Mouse (Mus musculus): ENCODE data around the gene Nek6. TPM values are rescaled to one million over a fixed set of nuclear protein-coding genes. Genes with fewer than 3 reads are reported as not detected.

The Nek6 gene
- polyA plus RNA-seq, 1 experiment from 2014 or later, result 117 TPM

GRCm38 (mm10) chr2:38543158-38543557 lies 31.7 kb downstream of the Nek6 start:
- DNase-seq (ENCODE audit: low spot score) (no peak), ATAC-seq (replicated peaks; ENCODE audit: insufficient number of reproducible peaks, low FRiP score, low TSS enrichment, low read depth) (no peak)
- Histone ChIP-seq H3K27me3 (ENCODE audit: control insufficient read depth, insufficient read depth, low read length) (no peaks in the 10 kb centered on the region), H3K9ac (replicated peaks; ENCODE audit: low read length) (no peak overlapping the region), H3K9me3 (replicated peaks; ENCODE audit: control insufficient read depth, low read length) (no peaks in the 10 kb centered on the region), H3K36me3 (replicated peaks; ENCODE audit: control insufficient read depth, insufficient read depth, low read depth, low read length) (no peaks in the 10 kb centered on the region), H3K27ac (replicated peaks; ENCODE audit: low read depth, low read length) (no peak overlapping the region), H3K4me1 (ENCODE audit: control insufficient read depth, insufficient read depth, low read length) (peaks cover 2% of the 10 kb centered on the region; the same call in 1 of the 2 replicates), H3K4me2 (ENCODE audit: low read depth, low read length) (no peak overlapping the region), H3K4me3 (ENCODE audit: low read depth, low read length) (no peak overlapping the region)
- 90% methylated on average over 2 of the region's 2 CpGs for whole genome bisulfite sequencing

GRCm38 (mm10) chr2:38544341-38544740 lies 32.9 kb downstream of the Nek6 start:
- Histone ChIP-seq H3K27me3 (ENCODE audit: control insufficient read depth, insufficient read depth, low read length) (no peaks in the 10 kb centered on the region), H3K4me2 (ENCODE audit: low read depth, low read length) (no peak overlapping the region), H3K27ac (replicated peaks; ENCODE audit: low read depth, low read length) (no peak overlapping the region), H3K4me1 (ENCODE audit: control insufficient read depth, insufficient read depth, low read length) (peaks cover 2% of the 10 kb centered on the region; the same call in 1 of the 2 replicates), H3K9me3 (replicated peaks; ENCODE audit: control insufficient read depth, low read length) (no peaks in the 10 kb centered on the region), H3K4me3 (ENCODE audit: low read depth, low read length) (no peak overlapping the region), H3K9ac (replicated peaks; ENCODE audit: low read length) (no peak overlapping the region), H3K36me3 (replicated peaks; ENCODE audit: control insufficient read depth, insufficient read depth, low read depth, low read length) (no peaks in the 10 kb centered on the region)
- no peak for ATAC-seq (replicated peaks; ENCODE audit: insufficient number of reproducible peaks, low FRiP score, low TSS enrichment, low read depth)
- DNase-seq (ENCODE audit: low spot score), result no peak

- Histone ChIP-seq H3K4me3 (ENCODE audit: low read depth, low read length) (no peak overlapping the region), H3K4me1 (ENCODE audit: control insufficient read depth, insufficient read depth, low read length) (no peaks in the 10 kb centered on the region), H3K4me2 (ENCODE audit: low read depth, low read length) (no peak overlapping the region), H3K9ac (replicated peaks; ENCODE audit: low read length) (no peak overlapping the region), H3K27me3 (ENCODE audit: control insufficient read depth, insufficient read depth, low read length) (no peaks in the 10 kb centered on the region), H3K9me3 (replicated peaks; ENCODE audit: control insufficient read depth, low read length) (no peaks in the 10 kb centered on the region), H3K36me3 (replicated peaks; ENCODE audit: control insufficient read depth, insufficient read depth, low read depth, low read length) (no peaks in the 10 kb centered on the region), H3K27ac (replicated peaks; ENCODE audit: low read depth, low read length) (no peak overlapping the region)
- no peak for DNase-seq (ENCODE audit: low spot score)
- WGBS, result 71% methylated on average over 6 of the region's 6 CpGs
- ATAC-seq (replicated peaks; ENCODE audit: insufficient number of reproducible peaks, low FRiP score, low TSS enrichment, low read depth), result no peak
Measured at GRCm38 (mm10) chr2:38544982-38545381, 33.5 kb downstream of the Nek6 start.

- Histone ChIP-seq H3K4me3 (ENCODE audit: low read depth, low read length) (no peak overlapping the region), H3K9me3 (replicated peaks; ENCODE audit: control insufficient read depth, low read length) (no peaks in the 10 kb centered on the region), H3K27me3 (ENCODE audit: control insufficient read depth, insufficient read depth, low read length) (no peaks in the 10 kb centered on the region), H3K36me3 (replicated peaks; ENCODE audit: control insufficient read depth, insufficient read depth, low read depth, low read length) (no peaks in the 10 kb centered on the region), H3K4me2 (ENCODE audit: low read depth, low read length) (no peak overlapping the region), H3K9ac (replicated peaks; ENCODE audit: low read length) (no peak overlapping the region), H3K27ac (replicated peaks; ENCODE audit: low read depth, low read length) (no peak overlapping the region), H3K4me1 (ENCODE audit: control insufficient read depth, insufficient read depth, low read length) (no peaks in the 10 kb centered on the region)
- ATAC-seq (replicated peaks; ENCODE audit: insufficient number of reproducible peaks, low FRiP score, low TSS enrichment, low read depth), result no peak
- DNase-seq (ENCODE audit: low spot score), result no peak
Measured at GRCm38 (mm10) chr2:38545706-38546105, 34.3 kb downstream of the Nek6 start.

- no peaks in the 10 kb centered on the region; the same call in 1 of the 2 replicates for H3K36me3 ChIP-seq (replicated peaks; ENCODE audit: control insufficient read depth, insufficient read depth, low read depth, low read length)
- H3K4me1 ChIP-seq (ENCODE audit: control insufficient read depth, insufficient read depth, low read length), result no peaks in the 10 kb centered on the region
- DNase-seq (ENCODE audit: low spot score) (peak; percentile 55), ATAC-seq (replicated peaks; ENCODE audit: insufficient number of reproducible peaks, low FRiP score, low TSS enrichment, low read depth) (peak; percentile 24; the same call in 1 of the 2 replicates)
- H3K4me3 ChIP-seq (ENCODE audit: low read depth, low read length), result no peak overlapping the region
- H3K4me2 ChIP-seq (ENCODE audit: low read depth, low read length), result no peak overlapping the region
- no peaks in the 10 kb centered on the region for H3K9me3 ChIP-seq (replicated peaks; ENCODE audit: control insufficient read depth, low read length)
- no peak overlapping the region for H3K9ac ChIP-seq (replicated peaks; ENCODE audit: low read length)
- 6% methylated on average over 6 of the region's 6 CpGs for WGBS
- H3K27me3 ChIP-seq (ENCODE audit: control insufficient read depth, insufficient read depth, low read length), result no peaks in the 10 kb centered on the region
- H3K27ac ChIP-seq (replicated peaks; ENCODE audit: low read depth, low read length), result no peak overlapping the region
Measured at GRCm38 (mm10) chr2:38546222-38546621, 34.8 kb downstream of the Nek6 start.

GRCm38 (mm10) chr2:38546748-38547147 lies 35.3 kb downstream of the Nek6 start:
- Histone ChIP-seq H3K9me3 (replicated peaks; ENCODE audit: control insufficient read depth, low read length) (no peaks in the 10 kb centered on the region), H3K4me2 (ENCODE audit: low read depth, low read length) (no peak overlapping the region), H3K27ac (replicated peaks; ENCODE audit: low read depth, low read length) (no peak overlapping the region), H3K27me3 (ENCODE audit: control insufficient read depth, insufficient read depth, low read length) (no peaks in the 10 kb centered on the region), H3K36me3 (replicated peaks; ENCODE audit: control insufficient read depth, insufficient read depth, low read depth, low read length) (no peaks in the 10 kb centered on the region; the same call in 1 of the 2 replicates), H3K4me1 (ENCODE audit: control insufficient read depth, insufficient read depth, low read length) (no peaks in the 10 kb centered on the region), H3K4me3 (ENCODE audit: low read depth, low read length) (no peak overlapping the region), H3K9ac (replicated peaks; ENCODE audit: low read length) (no peak overlapping the region)
- WGBS, result 67% methylated on average over 5 of the region's 5 CpGs
- ATAC-seq (replicated peaks; ENCODE audit: insufficient number of reproducible peaks, low FRiP score, low TSS enrichment, low read depth) (no peak), DNase-seq (ENCODE audit: low spot score) (no peak)

- no peak for ATAC-seq (replicated peaks; ENCODE audit: insufficient number of reproducible peaks, low FRiP score, low TSS enrichment, low read depth)
- no peak for DNase-seq (ENCODE audit: low spot score)
- 58% methylated on average over 11 of the region's 11 CpGs for WGBS
- Histone ChIP-seq H3K9ac (replicated peaks; ENCODE audit: low read length) (no peak overlapping the region), H3K4me3 (ENCODE audit: low read depth, low read length) (no peak overlapping the region), H3K27ac (replicated peaks; ENCODE audit: low read depth, low read length) (no peak overlapping the region), H3K4me1 (ENCODE audit: control insufficient read depth, insufficient read depth, low read length) (no peaks in the 10 kb centered on the region), H3K4me2 (ENCODE audit: low read depth, low read length) (no peak overlapping the region), H3K27me3 (ENCODE audit: control insufficient read depth, insufficient read depth, low read length) (no peaks in the 10 kb centered on the region), H3K9me3 (replicated peaks; ENCODE audit: control insufficient read depth, low read length) (no peaks in the 10 kb centered on the region), H3K36me3 (replicated peaks; ENCODE audit: control insufficient read depth, insufficient read depth, low read depth, low read length) (no peaks in the 10 kb centered on the region; the same call in 1 of the 2 replicates)
Measured at GRCm38 (mm10) chr2:38547793-38548517, 36.5 kb downstream of the Nek6 start.

GRCm38 (mm10) chr2:38552004-38552443 lies 40.6 kb downstream of the Nek6 start:
- ATAC-seq (replicated peaks; ENCODE audit: insufficient number of reproducible peaks, low FRiP score, low TSS enrichment, low read depth) (no peak), DNase-seq (ENCODE audit: low spot score) (no peak)
- Histone ChIP-seq H3K4me3 (ENCODE audit: low read depth, low read length) (no peak overlapping the region), H3K27ac (replicated peaks; ENCODE audit: low read depth, low read length) (no peak overlapping the region), H3K9ac (replicated peaks; ENCODE audit: low read length) (no peak overlapping the region), H3K36me3 (replicated peaks; ENCODE audit: control insufficient read depth, insufficient read depth, low read depth, low read length) (no peaks in the 10 kb centered on the region; the same call in 1 of the 2 replicates), H3K27me3 (ENCODE audit: control insufficient read depth, insufficient read depth, low read length) (no peaks in the 10 kb centered on the region), H3K4me1 (ENCODE audit: control insufficient read depth, insufficient read depth, low read length) (no peaks in the 10 kb centered on the region), H3K9me3 (replicated peaks; ENCODE audit: control insufficient read depth, low read length) (no peaks in the 10 kb centered on the region), H3K4me2 (ENCODE audit: low read depth, low read length) (no peak overlapping the region)
- 69% methylated on average over 15 of the region's 15 CpGs for WGBS
